Mouse (Mus musculus): ENCODE measurements around the gene Tmem51. TPM values are rescaled to one million over a fixed set of nuclear protein-coding genes. Genes with fewer than 3 reads are reported as not detected.

The Tmem51 gene
- total and polyA plus RNA-seq, 2 experiments from 2014 or later = 7.5 to 7.8 TPM

GRCm38 (mm10) chr4:142026965-142027364 lies 57.1 kb downstream of the Tmem51 start:
- no peak for TF ChIP-seq CTCF (IDR thresholded peaks at IDR 0.05; ENCODE audit: low read depth)
- H3K27ac ChIP-seq = no peak overlapping the region
- no peak overlapping the region for H3K9ac ChIP-seq (replicated peaks; ENCODE audit: low read length)
- no peaks in the 10 kb centered on the region for H3K36me3 ChIP-seq (ENCODE audit: insufficient read depth, low read length)
- H3K4me2 ChIP-seq (ENCODE audit: low read depth, low read length) = no peak overlapping the region
- no peak overlapping the region for H3K4me3 ChIP-seq (ENCODE audit: low read length)
- no peaks in the 10 kb centered on the region for H3K9me3 ChIP-seq (ENCODE audit: low read length)
- DNase-seq (ENCODE audit: low spot score) (no peak), ATAC-seq (no peak)
- no peaks in the 10 kb centered on the region for H3K4me1 ChIP-seq (ENCODE audit: insufficient read depth, low read length)
- 87% methylated on average over 2 of the region's 2 CpGs for WGBS
- no peaks in the 10 kb centered on the region for H3K27me3 ChIP-seq (ENCODE audit: insufficient read depth, low read length)

GRCm38 (mm10) chr4:142024536-142024935 lies 59.6 kb downstream of the Tmem51 start:
- Histone ChIP-seq H3K4me1 (ENCODE audit: insufficient read depth, low read length) (no peaks in the 10 kb centered on the region), H3K36me3 (ENCODE audit: insufficient read depth, low read length) (no peaks in the 10 kb centered on the region), H3K9ac (replicated peaks; ENCODE audit: low read length) (no peak overlapping the region), H3K27ac (no peak overlapping the region), H3K4me3 (ENCODE audit: low read length) (no peak overlapping the region), H3K27me3 (ENCODE audit: insufficient read depth, low read length) (no peaks in the 10 kb centered on the region), H3K9me3 (ENCODE audit: low read length) (no peaks in the 10 kb centered on the region), H3K4me2 (ENCODE audit: low read depth, low read length) (no peak overlapping the region)
- no peak for ATAC-seq
- no peak for DNase-seq (ENCODE audit: low spot score)
- 97% methylated on average over 2 of the region's 2 CpGs for WGBS
- TF ChIP-seq CTCF (IDR thresholded peaks at IDR 0.05; ENCODE audit: low read depth) = no peak

DNA sequence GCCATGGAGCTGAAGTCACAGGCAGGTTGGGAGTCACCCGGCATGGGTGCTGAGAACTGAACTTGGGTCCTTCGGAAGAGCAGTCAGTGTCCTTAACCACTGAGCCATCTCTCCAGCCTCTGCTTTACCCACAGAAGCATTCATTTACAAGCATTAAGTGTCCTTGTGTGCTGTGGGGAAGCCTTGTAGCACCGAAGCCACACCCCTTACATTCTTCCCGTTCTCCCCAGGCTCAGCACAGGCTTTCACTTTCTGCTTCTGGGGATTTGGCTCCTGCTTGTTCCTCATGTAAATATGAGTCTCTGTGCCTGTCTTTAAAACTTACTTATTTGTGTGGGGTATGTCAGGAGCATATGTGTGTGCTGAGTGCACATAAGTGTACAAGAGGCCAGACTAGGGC lies 60.9 kb downstream of the Tmem51 start:
- DNase-seq (ENCODE audit: low spot score) = no peak
- H3K9me3 ChIP-seq (ENCODE audit: low read length) = no peaks in the 10 kb centered on the region
- no peaks in the 10 kb centered on the region for H3K4me1 ChIP-seq (ENCODE audit: insufficient read depth, low read length)
- H3K27ac ChIP-seq = no peak overlapping the region
- TF ChIP-seq CTCF (IDR thresholded peaks at IDR 0.05; ENCODE audit: low read depth) = no peak
- no peaks in the 10 kb centered on the region for H3K36me3 ChIP-seq (ENCODE audit: insufficient read depth, low read length)
- no peak overlapping the region for H3K9ac ChIP-seq (replicated peaks; ENCODE audit: low read length)
- no peak overlapping the region for H3K4me2 ChIP-seq (ENCODE audit: low read depth, low read length)
- ATAC-seq = no peak
- H3K4me3 ChIP-seq (ENCODE audit: low read length) = no peak overlapping the region
- H3K27me3 ChIP-seq (ENCODE audit: insufficient read depth, low read length) = no peaks in the 10 kb centered on the region
- 75% methylated on average over 4 of the region's 4 CpGs for WGBS

DNA sequence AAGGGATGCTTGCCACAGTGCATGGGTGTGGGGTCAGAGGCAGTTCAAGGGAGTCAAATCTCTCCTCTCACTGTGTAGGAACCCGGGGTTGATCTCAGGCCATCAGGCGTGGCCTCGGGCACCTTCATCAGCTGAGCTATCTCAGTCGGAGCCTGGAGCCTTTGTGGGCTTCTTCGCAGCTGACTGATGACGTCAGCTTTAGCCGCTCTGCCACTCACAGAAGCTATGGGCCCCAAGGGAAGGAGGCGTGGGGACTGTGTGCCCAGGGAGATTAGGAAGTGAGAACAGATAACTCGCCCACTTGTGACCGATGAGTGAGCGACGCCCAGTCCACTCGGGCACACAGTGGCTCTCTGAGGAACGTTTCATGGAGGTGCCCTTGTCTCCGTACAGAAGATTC lies 66.4 kb downstream of the Tmem51 start:
- H3K27ac ChIP-seq = no peak overlapping the region
- no peaks in the 10 kb centered on the region for H3K27me3 ChIP-seq (ENCODE audit: insufficient read depth, low read length)
- no peak overlapping the region for H3K4me3 ChIP-seq (ENCODE audit: low read length)
- WGBS = 62% methylated on average over 15 of the region's 15 CpGs
- peaks cover 5% of the 10 kb centered on the region; the same call in 1 of the 2 replicates for H3K4me1 ChIP-seq (ENCODE audit: insufficient read depth, low read length)
- no peaks in the 10 kb centered on the region for H3K36me3 ChIP-seq (ENCODE audit: insufficient read depth, low read length)
- no peak for ATAC-seq
- no peak overlapping the region for H3K9ac ChIP-seq (replicated peaks; ENCODE audit: low read length)
- no peaks in the 10 kb centered on the region for H3K9me3 ChIP-seq (ENCODE audit: low read length)
- no peak for TF ChIP-seq CTCF (IDR thresholded peaks at IDR 0.05; ENCODE audit: low read depth)
- DNase-seq (ENCODE audit: low spot score) = no peak
- H3K4me2 ChIP-seq (ENCODE audit: low read depth, low read length) = no peak overlapping the region

DNA sequence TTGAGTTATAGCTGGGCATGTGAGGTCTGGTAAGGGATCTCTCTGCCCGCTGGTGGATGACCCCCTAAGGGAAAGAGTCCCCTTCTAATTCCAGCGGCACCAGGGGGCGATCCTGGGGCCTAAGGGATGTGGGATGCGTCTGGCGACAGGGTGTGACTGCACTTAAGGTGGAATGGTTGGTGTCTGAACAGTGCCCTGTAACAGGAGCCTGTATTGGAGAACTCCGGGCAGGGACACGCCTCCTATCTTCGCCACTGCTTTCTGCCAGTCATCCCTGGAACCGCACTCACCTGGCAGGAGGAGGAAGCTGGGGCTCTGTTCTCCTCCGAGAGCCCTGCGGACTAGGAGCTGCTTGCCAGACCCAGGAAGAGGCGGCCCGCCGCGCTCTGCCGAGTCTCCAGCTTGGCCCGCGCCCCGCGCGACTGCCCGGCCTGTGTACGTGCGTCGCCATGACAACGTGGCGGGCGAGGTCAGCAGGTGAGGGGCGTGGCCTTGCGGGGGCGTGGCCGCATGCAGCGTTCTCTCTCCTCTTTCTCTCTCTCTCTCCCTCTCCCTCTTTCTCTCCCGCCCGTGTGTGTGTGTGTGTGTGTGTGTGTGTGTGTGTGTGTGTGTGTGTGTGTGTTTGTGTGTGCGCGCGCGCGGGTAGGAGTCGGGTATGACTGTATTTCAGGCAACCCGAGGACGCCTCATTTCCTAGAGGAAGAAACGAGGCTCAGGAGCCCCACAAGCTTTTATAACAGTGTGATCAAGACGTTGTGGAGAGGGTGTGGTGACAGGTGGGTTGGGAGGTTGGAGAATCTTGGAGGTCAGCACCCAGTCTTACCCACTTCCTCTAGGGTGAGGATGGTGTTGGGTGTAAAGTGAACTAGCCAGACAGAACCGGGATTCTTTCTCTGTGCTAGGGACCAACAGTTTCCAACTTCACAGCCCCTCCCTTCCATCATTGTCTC lies 69.2 kb downstream of the Tmem51 start, which contains the start of gene Fhad1:
Gene Fhad1, minus strand, starts transcription at position 424 of the 950 bp plus-strand sequence.
- peak within 1 kb of the TSS; percentile 73 for H3K4me2 ChIP-seq (ENCODE audit: low read depth, low read length)
- 2% methylated on average over 36 of the region's 46 CpGs for WGBS
- peak; percentile 44 for TF ChIP-seq CTCF (IDR thresholded peaks at IDR 0.05; ENCODE audit: low read depth)
- no peaks in the 10 kb centered on the region for H3K36me3 ChIP-seq (ENCODE audit: insufficient read depth, low read length)
- no peaks in the 10 kb centered on the region for H3K9me3 ChIP-seq (ENCODE audit: low read length)
- DNase-seq (ENCODE audit: low spot score) = peak; percentile 84
- no peaks in the 10 kb centered on the region for H3K27me3 ChIP-seq (ENCODE audit: insufficient read depth, low read length)
- ATAC-seq = peak; percentile 82
- H3K9ac ChIP-seq (replicated peaks; ENCODE audit: low read length) = peak within 1 kb of the TSS; percentile 49; the same call in 1 of the 2 replicates
- peak within 1 kb of the TSS; percentile 48 for H3K4me3 ChIP-seq (ENCODE audit: low read length)
- H3K4me1 ChIP-seq (ENCODE audit: insufficient read depth, low read length) = peaks cover 5% of the 10 kb centered on the region; the same call in 1 of the 2 replicates
- peak within 1 kb of the TSS; percentile 60 for H3K27ac ChIP-seq

GRCm38 (mm10) chr4:142011236-142011635 lies 72.9 kb downstream of the Tmem51 start:
- Histone ChIP-seq H3K36me3 (ENCODE audit: insufficient read depth, low read length) (no peaks in the 10 kb centered on the region), H3K9ac (replicated peaks; ENCODE audit: low read length) (no peak overlapping the region), H3K27me3 (ENCODE audit: insufficient read depth, low read length) (no peaks in the 10 kb centered on the region), H3K4me1 (ENCODE audit: insufficient read depth, low read length) (peaks cover 5% of the 10 kb centered on the region; the same call in 1 of the 2 replicates), H3K27ac (no peak overlapping the region), H3K9me3 (ENCODE audit: low read length) (no peaks in the 10 kb centered on the region), H3K4me3 (ENCODE audit: low read length) (no peak overlapping the region), H3K4me2 (ENCODE audit: low read depth, low read length) (no peak overlapping the region)
- 89% methylated on average over 13 of the region's 13 CpGs for WGBS
- ATAC-seq (no peak), DNase-seq (ENCODE audit: low spot score) (no peak)
- no peak for TF ChIP-seq CTCF (IDR thresholded peaks at IDR 0.05; ENCODE audit: low read depth)

GRCm38 (mm10) chr4:142010441-142010840 lies 73.7 kb downstream of the Tmem51 start:
- H3K4me2 ChIP-seq (ENCODE audit: low read depth, low read length) = no peak overlapping the region
- H3K4me3 ChIP-seq (ENCODE audit: low read length) = no peak overlapping the region
- H3K4me1 ChIP-seq (ENCODE audit: insufficient read depth, low read length) = peaks cover 3% of the 10 kb centered on the region
- no peaks in the 10 kb centered on the region for H3K9me3 ChIP-seq (ENCODE audit: low read length)
- no peak for DNase-seq (ENCODE audit: low spot score)
- no peak for TF ChIP-seq CTCF (IDR thresholded peaks at IDR 0.05; ENCODE audit: low read depth)
- H3K9ac ChIP-seq (replicated peaks; ENCODE audit: low read length) = no peak overlapping the region
- ATAC-seq = no peak
- 71% methylated on average over 7 of the region's 7 CpGs for WGBS
- H3K27me3 ChIP-seq (ENCODE audit: insufficient read depth, low read length) = no peaks in the 10 kb centered on the region
- no peak overlapping the region for H3K27ac ChIP-seq
- no peaks in the 10 kb centered on the region for H3K36me3 ChIP-seq (ENCODE audit: insufficient read depth, low read length)

All from hindbrain, postnatal 0 days (tissue).